Mouse (Mus musculus): ENCODE measurements around the gene Map1s. TPM values are rescaled to one million over a fixed set of nuclear protein-coding genes. Genes with fewer than 3 reads are reported as not detected.

Map1s gene
- total RNA-seq (2021): 10 to 100 TPM; 20.7 to 21.2 TPM

DNA sequence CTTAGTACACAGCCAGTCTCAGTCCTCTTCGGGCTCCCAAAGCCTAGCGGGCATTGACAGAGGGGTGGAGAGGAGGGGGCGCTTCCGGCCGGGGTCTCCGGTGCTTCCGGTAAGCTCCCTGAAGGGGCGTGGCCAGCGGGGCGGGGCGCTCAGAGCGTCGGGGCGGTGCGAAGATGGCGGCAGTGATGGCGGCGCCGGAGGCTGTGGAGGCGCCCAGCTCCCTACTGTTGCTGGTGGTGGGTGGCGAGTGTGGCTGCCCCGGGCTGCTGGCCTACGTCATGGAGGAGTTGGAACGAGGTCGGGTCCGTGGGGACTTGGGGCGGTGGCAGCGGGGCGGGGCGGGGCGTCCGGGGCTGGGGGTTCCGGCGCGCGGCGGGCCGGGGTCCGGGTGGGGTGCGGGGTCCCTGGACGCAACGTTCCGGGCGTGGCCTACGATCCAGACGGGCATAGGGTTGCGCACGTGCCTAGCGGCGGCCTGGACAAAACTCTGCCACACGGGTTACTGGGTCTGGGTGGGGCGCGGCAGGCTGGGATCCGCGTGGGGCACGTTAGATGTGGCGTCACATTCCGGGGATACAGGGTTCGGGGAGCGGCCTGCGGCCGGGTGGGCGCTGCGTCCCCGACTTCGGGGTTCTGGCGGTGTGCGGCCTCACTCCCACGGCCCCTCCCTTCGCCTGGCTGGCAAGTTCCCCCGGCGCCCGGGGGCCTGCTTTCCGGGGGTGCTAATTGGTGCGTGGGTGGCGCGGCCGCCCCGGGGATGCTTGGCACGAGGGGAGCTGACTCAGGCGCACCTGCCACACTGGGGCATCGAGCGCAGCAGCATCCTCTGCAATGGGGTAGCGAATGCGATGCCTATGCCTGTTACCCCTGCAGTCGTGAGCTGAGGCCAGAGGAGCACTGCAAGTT lies at the start of gene Map1s:
Map1s (plus strand) TSS at position 102 of the 906 bp plus-strand sequence.
- intact Hi-C loops (cut with DNase I): no loop called here
- DNase-seq (ENCODE audit: low spot score): peak; percentile 43

GRCm38 (mm10) chr8:70856028-70856427 lies 49.7 kb upstream of the Map1s start:
- DNase-seq (ENCODE audit: low spot score): no peak
- intact Hi-C loops (cut with DNase I): no loop called here

- intact Hi-C loops (cut with DNase I): no loop called here
- DNase-seq (ENCODE audit: low spot score): no peak
Observed at GRCm38 (mm10) chr8:70856541-70857197, 49.1 kb upstream of the Map1s start.

DNA sequence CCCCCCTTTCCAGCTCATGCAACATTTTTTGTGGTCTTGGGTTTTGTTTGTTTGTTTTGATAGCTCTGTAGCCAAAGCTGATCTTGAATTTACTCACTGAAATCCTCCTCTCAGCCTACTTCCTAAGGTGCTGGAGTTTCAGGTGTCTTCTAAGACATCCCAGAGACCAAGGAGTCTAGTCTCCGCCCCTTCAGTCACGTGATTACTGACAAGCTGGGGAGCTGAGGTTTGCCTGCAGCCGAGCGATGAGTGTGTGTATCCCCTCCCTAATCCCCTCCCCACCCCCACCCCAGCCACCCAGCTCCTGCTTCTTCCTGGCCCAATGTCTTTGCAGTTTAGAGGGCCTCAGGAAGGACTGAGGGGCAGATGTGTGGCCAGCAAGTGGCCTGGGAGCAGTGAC lies 48.2 kb upstream of the Map1s start:
- intact Hi-C loops (cut with DNase I): no loop called here
- DNase-seq (ENCODE audit: low spot score): no peak

DNA sequence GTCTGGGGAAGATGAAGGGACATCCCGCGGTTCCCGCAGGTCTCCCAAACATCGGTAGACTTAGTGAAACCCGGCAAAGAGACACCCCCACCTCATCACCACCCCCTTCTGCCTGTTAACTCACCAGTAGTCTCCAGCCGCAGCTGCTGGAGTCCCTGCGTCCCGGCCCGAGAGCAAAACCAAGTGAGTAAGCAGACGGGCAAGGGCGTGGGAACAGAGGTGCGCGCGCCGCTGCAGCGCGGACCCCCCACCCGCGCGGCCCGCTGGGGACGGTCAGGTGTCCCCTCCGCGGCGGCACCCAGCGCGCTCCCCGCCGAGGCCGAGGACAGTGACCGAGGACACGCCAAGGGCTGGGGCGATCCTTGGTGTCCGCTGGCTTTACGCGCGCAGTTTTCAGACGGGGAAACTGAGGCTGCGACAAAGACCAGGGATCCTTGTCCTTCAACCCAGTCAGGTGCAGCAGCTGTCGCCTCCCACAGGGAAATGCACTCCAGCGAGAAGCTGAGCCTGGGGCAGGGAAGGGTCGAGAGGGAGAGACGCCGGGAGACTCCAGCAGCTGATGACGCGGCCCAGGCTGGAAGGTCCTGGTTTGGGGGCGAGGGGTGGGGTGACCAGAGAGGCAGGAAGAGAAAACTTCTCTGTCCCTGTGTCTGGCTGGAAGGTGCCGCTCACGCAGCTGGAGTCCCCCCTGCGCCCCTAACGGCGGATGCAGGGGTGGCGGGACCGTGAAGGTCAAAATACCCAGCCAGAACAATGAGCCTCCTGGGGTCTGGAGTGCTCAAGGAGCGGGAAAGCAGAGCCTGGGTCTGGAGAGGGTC lies 42.7 kb upstream of the Map1s start, which contains the start of gene Kcnn1:
Kcnn1 (minus strand) TSS at position 435 of the 818 bp plus-strand sequence.
- intact Hi-C loops (cut with DNase I): no loop called here
- DNase-seq (ENCODE audit: low spot score): no peak

GRCm38 (mm10) chr8:70863956-70864711 lies 41.6 kb upstream of the Map1s start:
- no peak for DNase-seq (ENCODE audit: low spot score)
- intact Hi-C loops (cut with DNase I): no loop called here

DNA sequence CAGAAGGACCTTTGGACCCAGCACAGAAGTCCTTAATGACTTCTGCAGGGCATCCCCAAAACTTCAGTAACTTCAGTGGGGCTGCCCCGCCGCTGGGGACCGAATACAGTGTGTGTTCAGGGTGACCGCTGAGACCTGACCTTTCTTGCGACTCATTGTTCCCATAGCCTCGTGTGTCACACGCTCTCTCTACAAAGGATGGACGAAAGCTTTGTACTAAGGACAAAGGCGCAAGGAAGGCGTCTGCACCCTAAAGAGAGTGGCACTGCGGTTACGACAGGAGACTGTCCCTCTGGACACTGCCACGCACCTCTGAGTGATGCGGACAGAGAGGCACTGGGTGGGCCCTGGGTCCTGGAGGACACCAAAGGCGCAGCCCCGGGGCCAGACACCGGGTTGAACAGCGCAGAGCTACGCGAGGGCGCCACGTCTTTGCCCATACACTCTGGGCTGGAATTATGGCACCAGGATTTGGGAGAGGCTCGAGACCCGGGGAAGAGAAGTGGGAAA lies 41.0 kb upstream of the Map1s start:
- no peak for DNase-seq (ENCODE audit: low spot score)
- intact Hi-C loops (cut with DNase I): no loop called here

DNA sequence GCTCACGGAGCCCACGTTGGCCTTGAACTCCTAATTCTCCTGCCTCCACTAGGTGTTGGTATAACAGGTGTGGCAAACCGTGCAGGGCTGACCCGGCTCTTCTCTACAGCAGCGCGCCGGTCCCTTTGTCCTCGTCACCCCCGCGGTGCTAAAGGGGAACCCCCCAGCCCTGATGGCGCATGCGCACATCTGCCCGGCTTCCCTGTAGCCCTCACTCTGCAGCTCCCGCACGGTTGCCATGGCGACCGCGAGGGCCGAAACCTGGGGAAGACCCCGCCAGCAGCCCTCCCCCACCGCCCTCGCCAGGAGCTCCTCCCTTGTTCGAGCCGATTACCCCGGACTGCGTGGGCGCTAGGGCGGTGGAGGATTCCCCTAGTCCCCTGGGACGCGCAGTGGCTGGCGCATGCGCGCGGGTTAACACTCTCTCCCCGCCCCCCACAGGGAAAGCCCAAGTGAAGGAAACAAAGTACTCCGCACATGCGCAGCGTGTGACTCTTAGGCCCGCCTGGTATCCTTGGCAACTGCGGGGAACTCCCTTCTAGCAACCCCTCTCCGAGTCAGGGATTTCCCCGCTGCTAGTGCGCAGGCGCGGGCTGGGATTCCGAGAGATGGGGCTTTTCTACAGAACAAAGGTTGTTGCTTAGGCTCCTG lies 40.3 kb upstream of the Map1s start:
- DNase-seq (ENCODE audit: low spot score): peak; percentile 99
- intact Hi-C loops (cut with DNase I): no loop called here

GRCm38 (mm10) chr8:70866001-70866520 lies 39.7 kb upstream of the Map1s start:
- intact Hi-C loops (cut with DNase I): no loop called here
- DNase-seq (ENCODE audit: low spot score): no peak

DNA sequence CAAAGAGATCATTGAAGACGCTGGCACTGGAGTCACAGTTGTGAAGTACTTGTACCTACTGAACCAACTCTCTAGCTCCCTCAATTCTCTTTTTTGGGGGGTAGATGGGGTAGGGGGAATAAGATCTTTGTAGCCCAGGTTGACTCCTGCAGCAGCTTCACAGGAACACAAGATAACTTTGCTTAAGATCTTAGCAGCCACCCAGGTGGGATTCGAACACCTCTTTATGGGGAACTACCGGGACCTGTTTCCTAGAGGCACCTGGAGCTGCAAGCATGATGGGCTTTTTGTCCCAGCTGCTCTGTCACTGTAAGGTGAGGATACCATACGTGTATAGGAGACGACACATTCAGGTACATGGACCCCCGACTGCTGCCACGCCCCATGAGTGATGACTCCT lies 39.2 kb upstream of the Map1s start:
- no peak for DNase-seq (ENCODE audit: low spot score)
- intact Hi-C loops (cut with DNase I): no loop called here

- intact Hi-C loops (cut with DNase I): loop anchor here (1.0 kb wide), 1 partner anchor 24 kb away; no protein-coding TSS in a partner anchor
- DNase-seq (ENCODE audit: low spot score): no peak
Observed at GRCm38 (mm10) chr8:70868559-70869198, 37.1 kb upstream of the Map1s start.

DNA sequence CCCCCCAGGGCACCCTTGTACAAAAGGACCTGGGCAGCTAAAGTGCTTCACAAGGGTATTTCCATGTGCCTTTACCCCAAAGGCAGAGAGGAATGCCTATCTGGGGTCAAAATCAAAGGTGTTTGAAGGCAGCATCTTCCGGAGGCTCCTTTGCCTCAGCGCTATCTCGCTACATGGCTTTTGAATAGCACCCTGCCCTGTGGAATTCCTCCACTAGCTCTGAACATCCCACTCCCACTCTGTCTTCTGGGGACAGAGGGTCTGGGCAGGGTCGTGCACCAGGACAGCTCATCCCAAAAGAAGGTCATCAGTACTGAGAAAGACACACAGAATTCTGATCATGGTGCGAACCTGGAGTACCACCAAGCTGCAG lies 36.5 kb upstream of the Map1s start:
- intact Hi-C loops (cut with DNase I): loop anchor here (1.0 kb wide), 1 partner anchor 25 kb away; no protein-coding TSS in a partner anchor
- DNase-seq (ENCODE audit: low spot score): no peak

DNA sequence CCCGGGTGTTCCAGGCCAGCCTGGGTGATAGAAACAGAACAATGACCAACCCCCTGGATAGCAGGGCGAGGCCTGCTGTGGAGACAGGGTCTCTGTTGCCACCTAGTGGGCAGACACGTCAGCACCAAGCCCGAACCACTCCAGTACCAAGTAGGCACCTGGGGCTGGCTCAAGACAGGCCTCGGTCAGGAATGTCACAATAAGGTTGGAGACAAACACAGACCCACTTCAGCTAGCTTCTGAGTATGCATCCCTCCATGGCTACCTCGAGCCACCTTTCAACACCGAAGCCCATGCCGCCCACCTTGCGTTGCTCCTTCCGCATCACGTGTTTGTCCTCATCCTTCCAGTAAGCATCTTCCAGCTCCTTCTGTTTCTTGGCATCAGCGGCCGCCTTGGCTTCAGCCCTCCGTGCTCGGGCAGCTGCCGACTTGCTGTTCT lies 36.1 kb upstream of the Map1s start:
- intact Hi-C loops (cut with DNase I): loop anchor here (1.0 kb wide), 1 partner anchor 25 kb away; no protein-coding TSS in a partner anchor
- peak; percentile 54 for DNase-seq (ENCODE audit: low spot score)

DNA sequence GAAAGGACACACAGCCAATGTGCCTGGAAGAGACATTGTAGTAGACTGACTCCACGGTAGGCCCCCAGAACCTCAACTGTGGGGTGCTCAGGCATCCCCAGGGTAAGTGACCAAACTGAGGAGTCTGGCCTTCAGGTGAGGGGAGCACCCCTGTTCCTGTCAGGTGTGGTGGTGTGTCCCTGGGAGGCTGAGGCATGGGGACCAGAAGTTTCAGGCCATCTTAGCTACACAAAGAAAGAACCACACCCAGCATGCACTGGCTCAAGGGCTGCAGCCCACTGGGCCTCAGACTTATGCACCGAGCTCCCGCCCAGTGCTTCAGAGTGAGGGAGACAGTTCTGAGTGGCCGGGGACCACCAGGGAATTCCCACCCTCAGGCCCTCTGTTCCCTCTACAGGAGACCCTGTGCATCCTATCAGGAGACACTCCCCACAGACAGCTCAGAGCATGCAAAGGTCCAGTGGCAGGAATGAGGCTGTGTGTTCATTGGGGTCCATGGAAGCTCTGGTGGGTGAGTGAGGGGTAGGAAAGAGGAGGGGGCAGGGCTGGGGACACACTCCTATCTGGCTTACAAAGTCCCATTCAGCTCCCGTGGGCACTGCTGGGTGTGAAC lies 34.4 kb upstream of the Map1s start:
- no peak for DNase-seq (ENCODE audit: low spot score)
- intact Hi-C loops (cut with DNase I): no loop called here

DNA sequence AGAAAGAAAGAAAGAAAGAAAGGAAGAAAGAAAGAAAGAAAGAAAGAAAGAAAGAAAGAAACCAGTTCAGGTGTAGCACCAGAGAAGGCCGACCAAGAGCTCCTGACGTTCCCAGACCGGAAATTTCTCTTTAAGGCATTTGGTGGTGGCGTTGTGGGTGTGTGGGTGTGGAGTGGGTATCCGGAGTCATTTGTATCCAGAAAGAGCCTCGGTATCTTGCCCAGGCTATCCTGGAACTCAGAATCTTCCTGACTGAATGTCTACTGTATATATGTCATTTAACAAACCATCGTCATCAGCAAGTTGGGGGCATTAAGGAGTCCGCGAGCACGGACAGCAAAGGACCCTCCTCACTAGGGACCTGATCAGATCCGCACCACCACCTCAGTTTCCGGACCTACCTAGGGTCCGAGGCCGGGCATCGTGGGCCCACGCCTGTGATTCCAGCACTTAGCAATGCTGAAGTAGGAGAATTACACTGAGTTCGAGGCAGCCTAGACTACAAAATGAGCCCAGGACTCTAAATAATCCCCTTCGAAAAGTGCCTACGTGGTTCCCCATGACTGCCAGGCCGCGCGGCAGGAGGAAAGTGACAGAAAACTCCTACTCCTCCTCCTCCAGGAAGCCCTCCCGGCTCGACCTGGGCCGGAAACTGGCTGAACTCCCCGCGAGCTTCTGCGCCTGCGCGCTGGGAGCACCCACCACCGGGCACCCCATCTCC lies 32.9 kb upstream of the Map1s start:
- intact Hi-C loops (cut with DNase I): loop anchor here (1.0 kb wide), 1 partner anchor 20 kb away; no protein-coding TSS in a partner anchor
- no peak for DNase-seq (ENCODE audit: low spot score)

GRCm38 (mm10) chr8:70873364-70873985 lies 32.3 kb upstream of the Map1s start, which contains the start of gene Ccdc124:
TSS of gene Ccdc124 (minus strand) at chr8:70873935.
- intact Hi-C loops (cut with DNase I): loop anchor here (1.0 kb wide), 1 partner anchor 20 kb away; no protein-coding TSS in a partner anchor
- DNase-seq (ENCODE audit: low spot score): peak; percentile 91
